Mouse (Mus musculus): Measurements from ENCODE around the gene Hpcal1.

Gene Hpcal1

GRCm38 (mm10) chr12:17686116-17686515, 4.5 kb upstream of the Hpcal1 start:
- CTCF ChIA-PET: no interaction called here

GRCm38 (mm10) chr12:17688913-17689312, 1.7 kb upstream of the Hpcal1 start:
- CTCF ChIA-PET: no interaction called here

- CTCF ChIA-PET: no interaction called here
Measured at GRCm38 (mm10) chr12:17689931-17690563, 609 bp upstream of the Hpcal1 start.

- CTCF ChIA-PET: no interaction called here
Measured at GRCm38 (mm10) chr12:17691320-17691876, 742 bp downstream of the Hpcal1 start.

GRCm38 (mm10) chr12:17691891-17692321, 1.2 kb downstream of the Hpcal1 start:
- CTCF ChIA-PET: no interaction called here

- CTCF ChIA-PET: no interaction called here
Measured at GRCm38 (mm10) chr12:17692356-17692755, 1.7 kb downstream of the Hpcal1 start.

- CTCF ChIA-PET: no interaction called here
Measured at GRCm38 (mm10) chr12:17692953-17693352, 2.3 kb downstream of the Hpcal1 start.

- CTCF ChIA-PET: no interaction called here
Measured at GRCm38 (mm10) chr12:17694589-17695115, 4.0 kb downstream of the Hpcal1 start.

GRCm38 (mm10) chr12:17696395-17696794, 5.7 kb downstream of the Hpcal1 start:
- CTCF ChIA-PET: no interaction called here

GRCm38 (mm10) chr12:17698934-17699333, 8.3 kb downstream of the Hpcal1 start:
- CTCF ChIA-PET: no interaction called here

- CTCF ChIA-PET: no interaction called here
Measured at GRCm38 (mm10) chr12:17699480-17699879, 8.8 kb downstream of the Hpcal1 start.

- CTCF ChIA-PET: no interaction called here
Measured at GRCm38 (mm10) chr12:17701131-17701720, 10.6 kb downstream of the Hpcal1 start.

GRCm38 (mm10) chr12:17701795-17702194, 11.1 kb downstream of the Hpcal1 start:
- CTCF ChIA-PET: no interaction called here

- CTCF ChIA-PET: no interaction called here
Measured at GRCm38 (mm10) chr12:17702257-17702943, 11.7 kb downstream of the Hpcal1 start.

GRCm38 (mm10) chr12:17702944-17703335, 12.3 kb downstream of the Hpcal1 start:
- CTCF ChIA-PET: no interaction called here

- CTCF ChIA-PET: no interaction called here
Measured at GRCm38 (mm10) chr12:17703866-17704265, 13.2 kb downstream of the Hpcal1 start.

GRCm38 (mm10) chr12:17707472-17707871, 16.8 kb downstream of the Hpcal1 start:
- CTCF ChIA-PET: no interaction called here

- CTCF ChIA-PET: no interaction called here
Measured at GRCm38 (mm10) chr12:17709451-17709850, 18.8 kb downstream of the Hpcal1 start.

- CTCF ChIA-PET: no interaction called here
Measured at GRCm38 (mm10) chr12:17709926-17710746, 19.5 kb downstream of the Hpcal1 start.

GRCm38 (mm10) chr12:17710747-17711092, 20.1 kb downstream of the Hpcal1 start:
- CTCF ChIA-PET: no interaction called here

GRCm38 (mm10) chr12:17711731-17712388, 21.2 kb downstream of the Hpcal1 start:
- CTCF ChIA-PET: interaction anchor here (0.7 to 0.9 kb wide), 2 partner anchors 8 to 661 kb away, joined by 3 read pairs; no protein-coding TSS in a partner anchor

Data from spleen, embryonic (tissue).